Mouse (Mus musculus): ENCODE results near the gene Dnajc5. TPM values are rescaled to one million over a fixed set of nuclear protein-coding genes. Genes with fewer than 3 reads are reported as not detected.

Gene Dnajc5
- total and polyA plus RNA-seq, 3 experiments: 36.6 to 96.0 (median 92.3) TPM

DNA sequence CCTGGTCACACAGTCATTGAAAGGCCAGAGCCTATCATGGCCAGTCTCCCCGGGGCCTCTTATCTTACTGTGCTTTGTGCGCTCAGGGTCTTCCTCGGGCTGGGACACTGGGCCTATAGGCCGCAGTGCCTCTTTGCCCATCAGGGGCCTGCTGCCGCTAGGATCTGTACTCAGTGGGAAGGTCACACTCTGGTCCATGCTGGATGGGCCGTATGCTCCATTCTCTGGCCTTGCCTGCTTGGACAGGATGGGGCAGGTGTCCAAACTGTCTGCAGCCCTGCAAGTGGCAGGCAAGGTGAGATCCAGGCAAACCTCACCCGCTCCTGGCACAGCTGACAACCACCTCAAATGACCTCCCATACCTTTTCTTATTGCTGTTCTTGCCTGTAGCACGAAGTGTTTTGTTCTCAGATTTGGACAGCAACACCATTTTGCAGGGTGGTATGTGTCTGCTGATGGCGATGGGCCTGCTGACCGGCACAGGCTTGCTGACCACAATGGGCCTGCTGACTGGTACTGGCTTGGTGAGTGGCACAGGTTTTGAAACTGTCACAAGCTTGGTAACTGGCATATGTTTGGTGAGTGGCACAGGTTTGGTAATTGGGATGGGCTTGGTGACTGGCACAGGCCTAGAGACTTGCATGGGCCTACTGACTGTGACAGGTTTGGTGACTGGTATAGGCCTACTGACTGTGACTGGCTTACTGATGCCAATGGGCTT is 68.9 kb downstream of the Dnajc5 start:
- DNase-seq: no peak

DNA sequence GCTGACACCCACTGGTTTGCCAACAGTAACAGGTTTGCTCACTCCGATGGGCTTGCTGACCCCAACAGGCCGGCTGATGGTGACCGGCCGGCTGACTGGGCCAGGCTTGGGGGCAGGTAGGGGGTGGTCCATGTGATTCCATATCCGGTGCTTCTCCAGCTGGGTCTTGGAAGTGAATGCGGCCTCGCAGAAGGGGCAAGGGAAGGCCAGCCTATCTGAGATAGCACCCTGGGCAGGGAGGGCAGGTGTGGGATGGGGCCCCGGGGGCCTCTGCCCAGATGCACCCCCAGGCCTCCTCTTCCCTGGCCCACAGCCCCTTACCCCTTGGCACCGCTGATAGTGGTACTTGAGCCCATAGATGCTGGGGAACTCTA is 69.4 kb downstream of the Dnajc5 start:
- no peak for DNase-seq

DNA sequence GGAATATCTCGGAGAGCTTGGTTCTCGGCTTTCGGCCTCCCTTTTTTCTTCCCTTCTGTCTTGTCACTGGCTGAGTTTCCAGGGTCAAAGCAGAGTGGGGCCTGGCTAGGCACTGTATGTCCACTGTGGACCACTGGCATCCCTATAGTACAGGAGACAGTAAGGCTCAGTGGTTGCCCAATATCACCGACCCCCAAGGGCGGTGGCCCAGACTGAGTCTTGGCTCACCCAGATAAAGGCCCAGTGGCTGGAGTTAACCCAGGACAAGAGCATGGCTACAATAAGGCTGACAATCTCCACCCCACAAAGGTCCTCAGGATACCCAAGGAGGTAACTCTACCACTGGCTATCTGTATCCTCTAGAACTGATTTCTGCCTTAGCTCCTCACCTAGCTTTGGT is 70.2 kb downstream of the Dnajc5 start:
- DNase-seq: no peak

DNA sequence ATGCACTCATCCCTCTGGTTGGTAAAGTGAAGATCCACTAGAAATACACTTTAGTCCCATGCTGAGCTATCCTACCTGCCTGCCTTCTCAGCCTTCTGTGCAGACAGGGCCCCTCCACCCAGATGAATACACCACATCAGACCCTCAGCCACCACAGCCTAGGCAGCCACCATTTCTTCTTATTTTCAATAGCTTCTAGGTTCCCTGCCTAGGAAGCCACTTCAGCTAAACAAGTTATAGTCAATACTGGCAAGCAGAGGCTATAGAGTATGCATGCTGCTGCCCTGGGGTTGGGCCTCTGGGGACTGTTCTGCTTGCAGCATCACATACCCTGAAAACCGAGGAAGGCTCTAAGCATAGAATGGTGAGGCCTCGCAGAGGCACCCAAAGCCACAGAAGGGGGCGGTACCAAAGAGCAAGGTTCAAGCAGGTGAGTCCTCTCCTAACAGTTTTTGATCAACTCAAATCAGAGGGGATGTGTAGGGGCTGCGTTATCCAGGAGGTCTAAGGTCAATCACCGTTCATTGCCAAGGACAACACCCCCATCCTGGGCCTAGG is 71.3 kb downstream of the Dnajc5 start, which contains the start of gene Prpf6:
Gene Prpf6, plus strand, starts transcription at position 341 of the 558 bp plus-strand sequence.
- DNase-seq: peak; percentile 26

DNA sequence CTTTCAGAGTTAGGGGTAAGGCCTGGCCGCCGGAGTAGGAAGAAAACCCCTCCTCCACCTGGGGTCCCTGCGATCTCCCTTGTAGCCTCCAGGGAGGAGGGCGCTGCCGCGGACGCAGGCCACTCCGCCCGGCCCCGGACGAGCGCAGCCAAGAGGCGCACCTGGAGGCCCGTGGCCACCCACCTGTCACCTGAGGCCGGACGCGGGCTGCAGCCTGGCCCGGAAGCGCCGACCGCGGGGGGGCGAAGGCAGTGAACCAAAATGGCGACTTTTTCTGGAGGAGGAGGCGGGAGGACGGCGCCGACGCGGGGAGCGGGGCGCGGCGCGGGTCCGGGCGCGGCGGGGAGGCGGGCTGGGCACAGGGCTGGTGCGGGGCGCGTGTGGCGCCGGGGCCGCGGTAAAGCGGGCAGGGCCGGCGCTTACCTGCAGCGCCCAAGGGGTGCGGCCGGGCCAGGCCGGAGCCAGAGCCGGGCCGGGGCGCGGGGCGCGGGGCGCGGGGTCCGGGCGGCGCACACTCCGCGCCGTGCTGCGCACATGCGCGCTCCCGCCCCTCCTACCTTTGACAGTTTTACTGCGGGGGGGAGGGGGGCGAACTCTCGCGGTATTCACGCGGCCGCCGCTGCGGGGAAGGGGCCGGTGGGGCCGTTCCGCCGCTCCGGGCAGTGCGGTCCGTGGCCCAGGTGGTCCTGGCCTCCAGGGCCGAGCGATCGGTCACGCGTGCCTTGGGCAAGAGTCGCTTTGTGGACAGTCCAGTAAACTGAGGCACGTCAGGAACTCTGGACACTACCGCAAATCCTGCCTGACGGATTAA is 72.2 kb downstream of the Dnajc5 start, which contains the start of gene Zfp512b:
Gene Zfp512b, minus strand, starts transcription at position 573 of the 811 bp plus-strand sequence.
- DNase-seq: peak; percentile 81

DNA sequence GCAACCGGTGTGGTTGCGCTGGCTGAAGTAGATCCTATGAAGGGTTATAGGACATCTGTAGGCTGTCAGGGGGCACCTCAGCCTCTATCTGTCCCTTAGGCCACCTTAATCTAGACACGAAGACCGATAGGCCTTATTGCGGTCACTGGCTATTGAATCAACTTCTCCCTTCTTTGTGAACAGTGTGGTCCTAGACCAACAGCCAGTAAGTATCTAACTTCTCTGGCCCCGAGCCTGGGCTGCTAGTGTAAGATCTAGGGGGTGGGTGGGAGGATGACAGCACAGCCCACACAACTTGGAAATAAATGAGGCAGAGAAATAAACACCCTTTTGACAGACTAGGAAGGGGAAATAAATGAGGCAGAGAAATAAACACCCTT is 72.7 kb downstream of the Dnajc5 start:
- DNase-seq: no peak

DNA sequence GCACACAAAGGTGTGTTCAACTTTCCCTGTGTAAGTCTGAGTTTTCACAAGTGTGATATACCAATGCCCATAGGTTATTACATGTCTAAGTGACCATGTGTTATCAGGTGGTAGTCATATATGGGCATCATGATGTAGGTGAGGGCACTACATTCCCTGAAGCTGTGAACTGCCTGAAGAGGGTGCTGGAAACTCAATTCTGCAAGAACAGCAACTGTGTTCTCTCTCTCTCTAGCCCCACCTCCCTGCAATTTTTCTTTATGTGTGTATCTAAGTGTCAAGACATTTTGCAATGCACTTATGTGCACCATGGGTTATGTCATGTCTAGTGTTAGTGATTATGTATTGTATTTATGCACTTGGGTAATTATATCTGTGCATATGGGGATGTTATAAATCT is 73.7 kb downstream of the Dnajc5 start:
- DNase-seq: no peak

DNA sequence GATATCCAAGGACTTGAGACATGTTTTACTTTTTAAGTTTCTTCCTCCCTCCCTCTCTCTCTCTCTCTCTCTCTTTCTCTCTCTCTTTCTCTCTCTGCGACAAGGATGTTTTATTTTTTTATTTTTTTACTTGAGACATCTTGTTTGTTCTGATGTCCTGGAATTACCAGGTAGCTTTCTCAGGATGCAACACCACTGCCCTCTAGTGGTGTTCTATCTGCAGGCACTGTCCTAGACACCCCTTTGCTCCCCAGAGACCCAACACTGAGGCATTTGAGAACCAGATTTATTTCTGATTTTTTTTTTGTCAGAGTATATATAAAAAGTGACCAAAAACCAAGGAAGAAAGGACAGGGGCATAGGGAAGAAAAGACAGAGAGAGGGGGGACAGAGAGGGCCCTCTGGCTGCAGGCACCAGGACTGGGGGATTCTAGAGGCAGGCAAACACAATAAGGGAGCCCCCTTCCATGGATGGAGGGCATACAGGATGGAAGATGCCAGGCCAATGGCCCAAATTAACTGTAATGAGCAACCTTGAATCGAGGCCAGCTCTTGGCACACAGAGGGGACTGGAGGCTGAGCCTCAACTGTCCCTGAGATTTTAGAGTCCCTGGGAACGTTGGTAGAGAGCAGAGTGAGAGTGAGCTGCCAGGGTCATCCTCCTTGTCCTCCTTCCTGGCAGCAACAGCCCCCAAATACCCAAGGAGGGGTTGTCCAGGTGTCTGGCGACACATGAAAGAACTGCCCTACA is 74.8 kb downstream of the Dnajc5 start:
- DNase-seq: peak; percentile 87

DNA sequence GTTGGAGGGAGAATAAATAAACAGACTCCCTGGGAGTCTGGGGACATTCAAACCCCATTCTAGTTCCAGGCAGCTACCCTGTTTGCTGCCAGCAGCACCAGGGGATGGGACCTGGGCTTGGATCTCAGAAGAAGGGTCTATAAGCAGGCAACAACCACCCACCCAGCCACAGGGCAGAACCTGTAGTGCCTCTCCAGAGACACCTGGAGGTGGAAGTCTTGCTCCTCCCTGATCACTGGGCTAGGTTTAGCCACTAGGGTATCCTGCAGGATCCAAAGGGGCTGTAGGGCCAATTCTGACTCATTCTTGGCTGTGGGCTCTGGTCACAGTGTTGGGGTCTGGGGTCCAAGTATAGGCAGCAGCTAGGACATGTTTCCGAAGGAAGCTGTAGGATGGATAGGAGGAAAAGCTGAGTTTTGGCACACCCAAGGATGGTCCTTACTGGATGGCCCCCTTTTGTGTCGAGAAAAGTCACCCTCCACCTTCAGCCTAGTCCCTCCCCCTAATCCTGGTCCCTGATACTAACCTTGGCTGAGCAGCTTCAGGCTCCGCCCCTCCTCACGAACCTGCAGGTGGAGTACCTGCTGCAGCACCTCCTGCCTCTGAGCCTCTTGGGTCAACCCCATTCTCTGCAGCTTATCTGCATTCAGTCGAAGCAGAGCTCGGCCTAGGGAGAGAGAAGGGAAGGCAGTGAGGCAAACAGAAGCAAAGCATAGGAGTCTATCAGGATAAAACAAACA is 76.1 kb downstream of the Dnajc5 start:
- no peak for DNase-seq

DNA sequence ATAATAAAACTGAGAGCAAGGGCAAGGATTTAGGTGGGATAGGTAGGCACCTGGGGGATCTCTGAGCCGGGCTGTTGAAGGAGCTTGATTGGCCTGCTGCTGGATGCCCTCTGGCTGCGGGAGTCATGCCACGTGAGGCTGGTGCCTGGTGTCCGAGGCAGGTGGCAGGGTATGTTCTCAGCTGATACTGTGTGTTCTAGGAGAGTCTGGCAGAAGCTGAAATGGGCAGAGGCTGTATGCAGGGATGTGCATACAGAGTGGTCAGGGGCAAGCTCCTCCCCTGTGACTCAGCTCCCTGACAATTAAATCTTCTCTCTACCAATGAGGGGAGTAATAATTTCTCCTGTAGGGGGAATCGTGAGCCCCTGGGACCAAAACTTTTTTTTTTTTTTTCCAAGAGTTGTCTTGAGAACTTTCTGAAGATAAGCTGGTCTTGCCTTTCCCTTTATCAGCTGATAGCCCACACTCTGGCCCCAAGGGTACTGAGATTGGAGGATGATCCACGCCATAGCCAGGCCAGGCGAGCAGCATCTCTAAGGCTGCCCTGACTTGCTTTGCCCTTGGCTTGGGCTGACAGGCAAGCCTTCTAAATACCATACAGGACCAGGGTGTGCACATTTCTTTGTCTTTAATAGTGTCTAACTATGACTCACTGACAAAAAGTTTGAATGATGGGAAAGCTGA is 77.2 kb downstream of the Dnajc5 start:
- DNase-seq: peak; percentile 65

DNA sequence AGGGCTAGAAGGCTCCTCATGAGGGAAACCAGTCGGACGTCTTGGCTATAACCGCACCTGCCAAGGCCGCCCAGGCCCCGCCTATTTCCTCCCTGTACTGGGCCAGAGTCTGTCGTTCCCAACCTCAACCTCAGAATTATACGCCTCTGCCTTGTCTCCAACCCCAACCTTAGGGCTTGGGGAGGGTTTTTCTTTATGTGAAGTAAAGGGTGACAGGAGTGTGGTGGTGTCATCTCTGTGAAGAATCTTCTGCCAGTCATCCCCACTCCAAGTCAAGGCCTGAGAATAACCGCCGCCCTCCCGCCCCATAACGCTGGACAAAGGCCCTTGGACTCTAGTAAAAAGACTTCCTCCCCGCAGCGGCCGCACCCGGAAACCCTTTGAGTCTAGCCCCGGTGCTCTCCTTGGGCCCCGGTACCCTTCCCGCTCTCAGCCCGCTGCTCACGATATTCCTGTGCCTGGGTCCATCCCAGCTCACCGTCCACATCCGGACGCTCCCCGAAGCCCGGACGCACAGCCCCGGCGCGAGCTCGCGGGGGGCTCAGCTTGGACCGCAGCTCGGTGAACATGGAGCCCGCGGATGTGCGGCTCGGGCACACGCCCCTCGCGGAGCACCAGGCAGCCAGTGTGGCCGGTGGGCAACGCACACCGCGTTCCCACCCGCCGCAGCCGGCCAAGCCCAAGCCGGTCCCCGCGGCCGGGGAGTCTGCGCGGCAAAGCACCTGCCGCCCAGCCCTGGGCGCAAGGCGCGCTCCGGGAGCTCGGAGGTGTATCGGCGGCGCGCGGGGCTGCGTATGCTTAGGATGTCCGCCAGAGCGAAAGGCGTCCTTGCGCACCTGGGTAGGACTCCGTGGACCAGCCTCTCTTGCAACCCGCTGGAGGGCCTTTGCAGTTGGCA is 78.4 kb downstream of the Dnajc5 start, which contains the start of gene Samd10:
Gene Samd10, minus strand, starts transcription at position 759 of the 898 bp plus-strand sequence.
- peak; percentile 76 for DNase-seq

DNA sequence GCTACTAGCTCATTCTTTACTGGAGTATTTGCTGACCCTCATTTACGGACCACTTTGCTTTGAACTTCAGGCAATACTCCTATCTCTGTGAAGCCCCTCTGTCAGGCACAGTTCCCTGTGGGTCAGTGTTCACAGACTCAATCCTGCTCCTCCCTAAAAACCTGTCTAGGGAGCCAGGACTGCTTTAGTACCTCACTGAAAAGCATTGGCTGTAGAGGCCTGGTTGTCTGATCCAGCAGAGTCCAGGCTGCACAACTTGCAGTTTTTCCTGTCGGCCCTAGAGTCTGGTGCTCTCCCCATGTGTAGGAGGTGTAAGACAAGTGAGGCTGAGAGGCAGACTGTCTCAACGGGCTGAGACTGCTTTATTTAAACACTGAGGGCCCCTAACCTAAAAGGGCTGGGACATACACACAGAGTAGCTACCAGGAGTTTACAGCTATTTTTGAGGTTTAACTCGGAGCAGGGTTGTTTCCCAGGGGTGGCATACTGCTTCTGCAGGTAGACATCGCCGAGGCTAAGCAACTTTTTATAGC is 80.0 kb downstream of the Dnajc5 start:
- no peak for DNase-seq

DNA sequence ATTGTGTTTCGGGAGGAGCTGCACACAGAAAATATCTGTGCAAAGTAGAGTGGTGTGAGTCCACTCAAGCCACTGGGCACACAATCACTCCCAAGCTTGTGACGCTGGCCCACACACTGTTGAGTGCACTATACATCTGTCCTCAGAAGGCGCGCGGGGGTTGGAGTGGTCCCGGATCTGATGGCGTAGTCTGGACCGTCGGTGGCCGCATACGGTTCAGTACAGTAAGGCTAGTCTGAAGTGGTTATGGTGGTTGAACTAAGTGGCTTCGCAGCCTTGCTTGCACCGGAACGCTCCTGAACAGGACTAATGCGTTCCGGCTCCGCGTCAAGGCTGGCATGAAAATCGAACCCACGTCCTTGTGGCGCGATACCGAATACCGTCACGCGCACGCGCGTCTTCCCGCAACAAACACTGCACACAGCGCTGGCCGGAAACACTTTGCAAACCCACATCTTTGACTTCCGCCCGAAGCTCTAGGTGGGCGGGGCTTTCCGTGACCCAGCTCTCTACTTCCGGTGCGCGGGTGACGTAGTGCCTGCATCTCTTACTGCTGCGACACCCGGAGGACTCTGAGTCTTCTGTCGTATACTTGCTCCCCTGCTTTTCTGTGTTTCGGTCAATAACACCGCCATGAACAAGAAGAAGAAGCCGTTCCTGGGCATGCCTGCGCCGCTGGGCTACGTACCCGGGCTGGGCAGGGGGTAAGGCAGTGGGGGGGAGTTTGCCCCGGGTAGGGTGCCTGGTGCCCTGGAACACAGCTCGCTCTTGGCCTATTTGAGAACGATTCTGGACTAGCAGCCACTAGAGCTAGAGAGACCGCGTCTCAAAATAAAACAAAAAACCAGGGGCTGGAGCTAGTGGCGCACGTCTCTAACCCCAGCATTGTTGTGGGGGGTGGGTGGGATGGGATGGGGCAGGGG is 80.8 kb downstream of the Dnajc5 start:
- DNase-seq: peak; percentile 96

DNA sequence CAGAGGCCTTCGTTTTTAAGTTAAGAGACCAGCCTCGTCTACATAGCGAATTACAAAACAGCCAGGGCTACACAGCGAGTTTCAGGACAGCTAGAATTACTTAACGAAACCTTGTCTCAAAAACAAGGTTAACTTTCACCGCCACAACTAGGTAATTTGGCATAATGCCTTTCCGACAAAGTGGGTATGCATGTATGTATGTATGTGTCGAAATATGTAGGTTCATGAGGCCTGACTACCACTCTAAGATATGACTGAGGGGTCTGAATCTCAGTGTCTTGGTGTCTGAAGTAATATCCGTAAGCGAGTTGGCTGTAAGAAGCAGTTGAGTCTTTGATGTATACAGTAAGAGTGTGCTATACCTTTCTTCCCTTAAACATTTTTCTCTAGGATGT is 81.5 kb downstream of the Dnajc5 start:
- no peak for DNase-seq

DNA sequence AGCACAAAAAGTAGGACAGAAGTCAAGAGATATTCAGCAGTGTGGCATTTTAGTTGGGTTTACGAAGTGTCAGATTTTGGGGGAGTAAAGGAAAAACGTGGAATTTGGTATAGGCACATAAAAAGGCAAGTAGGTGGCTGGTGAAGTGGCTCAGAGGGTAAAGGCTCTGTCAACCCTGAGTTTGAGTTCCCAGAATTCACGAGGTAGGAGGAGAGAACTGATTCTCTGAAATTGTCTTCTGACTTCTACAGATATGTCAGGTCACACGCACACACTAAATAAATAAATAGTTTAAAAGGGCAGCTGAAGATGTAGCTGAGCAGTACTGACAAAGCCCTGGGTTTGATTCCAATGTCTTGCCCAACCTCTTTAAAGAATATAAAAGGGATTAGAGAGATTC is 82.1 kb downstream of the Dnajc5 start:
- DNase-seq: no peak
